ENCODE assay signal across 21 mouse cellular contexts in genomic region chr6:73889144-73889795, GRCm38 (mm10).
DNase-seq lines count a peak whose midpoint lies in the region; ATAC-seq and TF ChIP-seq lines count a peak whose summit lies in the region.
"Had no signal": no experiment of that assay in that cellular context is flagged by ENCODE, and none has a peak within 500 bp of the region (broad histone marks: within the 10 kb centered on the region; RNA-seq: fewer than 3 reads in every experiment).

No protein-coding gene starts in this region.

- H3K4me2 ChIP-seq in forebrain, embryonic 11.5 days (ENCODE audit: low read depth, low read length, severe bottlenecking), result no peak overlapping the region
- no peak overlapping the region for H3K4me2 ChIP-seq in midbrain, embryonic 12.5 days (replicated peaks)
- H3K4me2 ChIP-seq in midbrain, postnatal 0 days (ENCODE audit: low read depth, low read length, poor library complexity, severe bottlenecking), result no peak overlapping the region
- H3K4me2 ChIP-seq in neural tube, embryonic 14.5 days (ENCODE audit: low read depth, low read length), result no peak overlapping the region
- H3K4me2 ChIP-seq: embryonic facial prominence, embryonic 13.5 days; heart, embryonic 13.5 days; hindbrain, embryonic 13.5 days had no signal

- H3K27ac ChIP-seq in forebrain, embryonic 11.5 days (ENCODE audit: low read depth, low read length), result no peak overlapping the region
- H3K27ac ChIP-seq in forebrain, embryonic 10.5 days, result no peak overlapping the region
- H3K27ac ChIP-seq in midbrain, embryonic 12.5 days (replicated peaks), result no peak overlapping the region
- H3K27ac ChIP-seq in midbrain, postnatal 0 days (ENCODE audit: low read depth, low read length), result no peak overlapping the region
- H3K27ac ChIP-seq in neural tube, embryonic 14.5 days (ENCODE audit: low read depth, low read length), result no peak overlapping the region
- H3K27ac ChIP-seq: embryonic facial prominence, embryonic 13.5 days; heart, embryonic 13.5 days; hindbrain, embryonic 13.5 days; hindbrain, postnatal 0 days had no signal

- H3K4me1 ChIP-seq in forebrain, embryonic 11.5 days (replicated peaks; ENCODE audit: control insufficient read depth, insufficient read depth, low read length), result no peaks in the 10 kb centered on the region
- H3K4me1 ChIP-seq in forebrain, embryonic 10.5 days, result peaks cover 16% of the 10 kb centered on the region
- H3K4me1 ChIP-seq in midbrain, embryonic 12.5 days, result no peaks in the 10 kb centered on the region; the same call in 1 of the 2 replicates
- no peaks in the 10 kb centered on the region for H3K4me1 ChIP-seq in midbrain, postnatal 0 days (ENCODE audit: insufficient read depth, low read length)
- H3K4me1 ChIP-seq in neural tube, embryonic 14.5 days (ENCODE audit: control insufficient read depth, insufficient read depth, low read length), result no peaks in the 10 kb centered on the region
- H3K4me1 ChIP-seq: embryonic facial prominence, embryonic 13.5 days; heart, embryonic 13.5 days; hindbrain, embryonic 13.5 days had no signal

- no peak overlapping the region for H3K4me3 ChIP-seq in forebrain, embryonic 11.5 days (ENCODE audit: low read depth, low read length)
- H3K4me3 ChIP-seq in forebrain, embryonic 10.5 days, result no peak overlapping the region
- no peak overlapping the region for H3K4me3 ChIP-seq in midbrain, embryonic 12.5 days
- no peak overlapping the region for H3K4me3 ChIP-seq in midbrain, postnatal 0 days (ENCODE audit: low read depth, low read length)
- H3K4me3 ChIP-seq in neural tube, embryonic 14.5 days (ENCODE audit: low read depth, low read length), result no peak overlapping the region
- H3K4me3 ChIP-seq: embryonic facial prominence, embryonic 13.5 days; heart, embryonic 13.5 days; hindbrain, embryonic 13.5 days had no signal

- peak; percentile 71 for ATAC-seq in forebrain, embryonic 11.5 days (replicated peaks; ENCODE audit: low FRiP score)
- peak; percentile 77 for ATAC-seq in midbrain, embryonic 12.5 days (ENCODE audit: low FRiP score, low read depth)
- no peak for ATAC-seq in midbrain, postnatal 0 days (ENCODE audit: low FRiP score)
- peak; percentile 69; the same call in 1 of the 2 replicates for ATAC-seq in neural tube, embryonic 14.5 days (ENCODE audit: low read depth)
- ATAC-seq: CD4-positive, CD25-positive, alpha-beta regulatory T cell, adult 4 months; forebrain, embryonic 14.5 days; hindbrain, postnatal 0 days had no signal

- H3K27me3 ChIP-seq in forebrain, embryonic 11.5 days (ENCODE audit: control insufficient read depth, insufficient read depth, low read length), result no peaks in the 10 kb centered on the region
- H3K27me3 ChIP-seq in forebrain, embryonic 10.5 days (ENCODE audit: poor library complexity, severe bottlenecking), result no peaks in the 10 kb centered on the region
- no peaks in the 10 kb centered on the region for H3K27me3 ChIP-seq in midbrain, embryonic 12.5 days
- H3K27me3 ChIP-seq in midbrain, postnatal 0 days (ENCODE audit: insufficient read depth, low read length), result no peaks in the 10 kb centered on the region
- H3K27me3 ChIP-seq in neural tube, embryonic 14.5 days (ENCODE audit: control insufficient read depth, insufficient read depth, low read length), result no peaks in the 10 kb centered on the region
- H3K27me3 ChIP-seq: embryonic facial prominence, embryonic 13.5 days; heart, embryonic 13.5 days; hindbrain, embryonic 13.5 days had no signal

- no peak for TF ChIP-seq CTCF in midbrain, postnatal 0 days (IDR thresholded peaks at IDR 0.05)

- H3K36me3 ChIP-seq in forebrain, embryonic 11.5 days (ENCODE audit: control insufficient read depth, insufficient read depth, low read length), result no peaks in the 10 kb centered on the region
- no peaks in the 10 kb centered on the region for H3K36me3 ChIP-seq in forebrain, embryonic 10.5 days (replicated peaks)
- H3K36me3 ChIP-seq in midbrain, embryonic 12.5 days, result no peaks in the 10 kb centered on the region
- no peaks in the 10 kb centered on the region for H3K36me3 ChIP-seq in midbrain, postnatal 0 days (ENCODE audit: insufficient read depth, low read length)
- no peaks in the 10 kb centered on the region for H3K36me3 ChIP-seq in neural tube, embryonic 14.5 days (ENCODE audit: control insufficient read depth, insufficient read depth, low read length)
- H3K36me3 ChIP-seq: embryonic facial prominence, embryonic 13.5 days; heart, embryonic 13.5 days; hindbrain, embryonic 13.5 days had no signal

- no peaks in the 10 kb centered on the region for H3K9me3 ChIP-seq in forebrain, embryonic 11.5 days (ENCODE audit: control insufficient read depth, low read length)
- no peaks in the 10 kb centered on the region for H3K9me3 ChIP-seq in forebrain, embryonic 10.5 days
- H3K9me3 ChIP-seq in midbrain, embryonic 12.5 days, result no peaks in the 10 kb centered on the region
- no peaks in the 10 kb centered on the region for H3K9me3 ChIP-seq in midbrain, postnatal 0 days (ENCODE audit: low read length)
- H3K9me3 ChIP-seq in neural tube, embryonic 14.5 days (ENCODE audit: control insufficient read depth, low read length), result no peaks in the 10 kb centered on the region
- H3K9me3 ChIP-seq: embryonic facial prominence, embryonic 13.5 days; heart, embryonic 13.5 days; hindbrain, embryonic 13.5 days had no signal

- no peak overlapping the region for H3K9ac ChIP-seq in forebrain, embryonic 11.5 days (ENCODE audit: low read length)
- H3K9ac ChIP-seq in midbrain, embryonic 12.5 days (replicated peaks), result no peak overlapping the region
- H3K9ac ChIP-seq in midbrain, postnatal 0 days (replicated peaks; ENCODE audit: low read length, poor library complexity, severe bottlenecking), result no peak overlapping the region
- H3K9ac ChIP-seq in neural tube, embryonic 14.5 days (replicated peaks; ENCODE audit: low read depth, low read length), result no peak overlapping the region
- H3K9ac ChIP-seq: embryonic facial prominence, embryonic 13.5 days; heart, embryonic 13.5 days; hindbrain, embryonic 13.5 days had no signal

- WGBS in forebrain, embryonic 11.5 days, result 59% methylated on average over 1 of the region's 1 CpGs
- 69% methylated on average over 1 of the region's 1 CpGs for WGBS in forebrain, embryonic 10.5 days
- WGBS in midbrain, embryonic 12.5 days, result 81% methylated on average over 1 of the region's 1 CpGs
- WGBS in midbrain, postnatal 0 days, result 76% methylated on average over 1 of the region's 1 CpGs
- WGBS in neural tube, embryonic 14.5 days, result 50% methylated on average over 1 of the region's 1 CpGs

- no peak for DNase-seq in forebrain, embryonic 11.5 days (ENCODE audit: low spot score)
- DNase-seq in forebrain, embryonic 10.5 days (ENCODE audit: extremely low spot score, low spot score), result no peak
- no peak for DNase-seq in midbrain, postnatal 0 days (ENCODE audit: low spot score)
- peak; percentile 17 for DNase-seq in R1 (ENCODE audit: low read depth, low spot score)
- no peak for DNase-seq in left cerebral cortex, adult 8-10 months (ENCODE audit: low spot score in 2 of 2)
- DNase-seq in lung, postnatal 36 days, result no peak
- DNase-seq: adrenal gland, postnatal 10 days; B cell, adult 2 months; cerebellum, adult 11-12 months; cerebellum, adult 9-10 months; cerebellum, postnatal 36 days; gastrocnemius, postnatal 14 days; heart, postnatal 36 days had no signal
